Mouse (Mus musculus) gastrocnemius, postnatal 4 days (tissue): ENCODE results near the gene Wdr20. TPM values are rescaled to one million over a fixed set of nuclear protein-coding genes. Genes with fewer than 3 reads are reported as not detected.

Experiments used
- DNase-seq, 2 experiments: peaks; one replicate each; pipeline ENCODE4 v3.0.0; 2021 to 2022; ENCODE audit warnings: low spot score in 2 of 2, mixed read lengths in 2 of 2
- total RNA-seq, 2 experiments: library from RNA; stranded (reverse); gene quantifications; 2 replicates each; pipeline ENCODE4 v1.2.3; 2021

The Wdr20 gene
- total RNA-seq, 2 experiments from 2014 or later, result 24.6 to 34.2 TPM

DNA sequence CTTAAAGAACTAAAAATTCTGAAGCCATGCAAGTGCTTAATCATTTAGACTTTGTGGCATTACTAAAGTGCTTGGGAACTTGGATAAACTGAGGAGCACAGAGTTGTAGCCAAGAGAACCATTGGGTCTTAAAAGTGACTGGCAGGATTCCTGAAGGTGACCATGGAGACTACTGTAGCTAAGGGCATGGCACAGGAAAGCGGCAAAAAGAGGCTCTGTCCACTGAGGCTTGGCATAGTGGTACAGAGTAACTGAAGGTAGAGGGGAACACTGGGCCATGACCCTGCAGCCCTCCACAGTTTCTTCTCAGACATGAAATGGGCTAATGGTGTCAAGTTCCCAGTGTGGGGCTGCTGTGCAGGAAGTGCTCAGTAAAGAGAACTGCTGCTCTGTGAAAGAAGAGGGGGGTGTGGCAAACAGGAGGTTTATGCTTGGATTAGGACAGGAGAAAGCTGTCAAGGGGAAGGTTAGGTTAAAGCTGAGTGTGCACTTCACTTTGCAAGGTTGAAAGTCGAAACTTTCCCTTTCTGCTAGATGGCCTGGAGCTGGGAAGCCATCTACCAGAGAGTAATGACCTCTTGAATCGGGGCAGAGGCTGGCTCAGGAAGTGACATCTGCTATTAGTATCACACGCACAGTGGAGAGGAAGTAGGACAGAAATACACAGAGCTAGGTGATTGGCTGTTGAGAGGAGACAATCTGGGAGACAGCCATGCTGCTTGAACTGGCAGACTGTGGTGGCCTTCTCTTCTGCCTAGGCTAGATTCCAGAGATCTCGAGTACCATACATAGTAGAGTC, 38.1 kb downstream of the Wdr20 start:
- DNase-seq, result no peak

GRCm38 (mm10) chr12:110777853-110778252, 40.1 kb downstream of the Wdr20 start:
- no peak for DNase-seq

- no peak for DNase-seq
Measured at GRCm38 (mm10) chr12:110779296-110779695, 41.6 kb downstream of the Wdr20 start.

- DNase-seq, result no peak
Measured at GRCm38 (mm10) chr12:110781181-110781580, 43.4 kb downstream of the Wdr20 start.

DNA sequence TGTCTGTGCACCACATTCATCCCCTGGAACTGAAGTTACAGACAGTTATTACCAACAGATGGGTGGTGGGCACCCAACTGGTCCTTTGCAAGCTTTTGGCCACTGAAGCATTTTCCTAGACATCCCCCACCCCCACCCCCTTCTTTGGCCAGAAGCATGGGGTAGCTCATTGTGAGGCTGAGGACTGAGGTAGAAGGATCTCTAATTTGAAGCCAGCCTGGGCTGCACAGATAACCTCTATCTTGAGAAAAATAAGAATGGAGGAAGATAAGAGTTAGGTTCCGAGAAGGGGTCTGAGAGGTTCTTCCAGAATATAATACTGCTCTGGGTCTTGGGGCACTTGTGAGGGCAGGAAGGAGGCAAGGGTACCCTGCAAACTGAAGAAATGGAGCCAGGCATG, 44.5 kb downstream of the Wdr20 start:
- no peak for DNase-seq

DNA sequence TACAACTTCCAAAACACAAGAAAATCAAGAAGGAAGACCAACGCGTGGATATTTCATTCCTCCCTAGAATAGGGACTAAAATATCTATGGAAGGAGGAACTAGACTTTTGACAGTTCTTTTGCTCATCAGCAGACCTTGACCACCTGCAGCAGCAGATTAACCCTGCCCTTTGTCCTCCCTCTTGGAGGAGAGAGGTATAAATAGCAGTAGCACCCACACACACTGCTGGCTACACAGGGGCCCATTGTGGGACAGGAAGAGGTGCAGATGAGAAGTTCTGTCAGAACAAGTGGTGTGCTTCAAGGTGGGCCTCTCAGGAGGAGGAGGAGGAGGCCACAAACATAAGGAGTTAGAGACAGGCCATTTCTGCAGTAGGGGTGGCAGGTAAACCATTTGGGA, 46.5 kb downstream of the Wdr20 start:
- no peak for DNase-seq

DNA sequence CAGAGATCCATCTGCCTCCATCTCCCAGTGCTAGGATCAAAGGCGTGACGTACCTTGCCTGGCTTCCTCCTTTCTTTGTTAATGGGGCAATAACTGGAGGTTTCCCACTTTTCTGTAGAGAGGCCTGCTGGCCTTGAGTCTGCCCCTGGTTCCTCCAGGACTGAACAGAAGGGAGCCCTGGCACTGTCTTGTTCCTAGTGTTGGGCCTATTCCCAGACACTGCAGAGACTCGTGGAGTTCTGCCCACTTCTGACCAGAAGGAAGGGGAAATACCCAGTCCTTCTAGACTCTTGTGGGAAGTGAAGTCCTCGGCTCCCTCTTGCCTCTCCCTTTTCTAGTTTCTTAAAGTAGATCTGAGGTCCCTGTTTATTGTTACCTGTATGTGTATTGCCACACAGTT, 48.5 kb downstream of the Wdr20 start:
- DNase-seq, result no peak

DNA sequence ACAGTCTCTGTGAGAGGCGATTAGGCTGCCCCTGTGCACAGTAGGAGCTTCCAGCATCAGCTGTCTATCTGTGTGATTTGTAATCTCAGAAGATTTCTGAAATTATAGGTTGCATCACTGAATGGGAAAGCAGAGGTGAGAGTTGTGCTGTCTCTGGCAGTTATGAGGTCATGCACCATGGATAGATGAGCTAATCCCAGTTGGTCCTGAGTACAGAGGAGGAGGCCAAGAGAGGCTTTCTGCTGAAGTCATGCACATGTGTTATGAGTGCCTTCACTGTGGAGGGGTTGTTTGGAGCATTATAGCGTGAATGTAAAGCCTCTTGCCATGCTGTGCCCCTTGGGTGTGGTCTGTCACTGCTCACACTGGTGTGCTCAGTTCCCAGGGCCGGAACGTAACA, 52.8 kb downstream of the Wdr20 start:
- no peak for DNase-seq

DNA sequence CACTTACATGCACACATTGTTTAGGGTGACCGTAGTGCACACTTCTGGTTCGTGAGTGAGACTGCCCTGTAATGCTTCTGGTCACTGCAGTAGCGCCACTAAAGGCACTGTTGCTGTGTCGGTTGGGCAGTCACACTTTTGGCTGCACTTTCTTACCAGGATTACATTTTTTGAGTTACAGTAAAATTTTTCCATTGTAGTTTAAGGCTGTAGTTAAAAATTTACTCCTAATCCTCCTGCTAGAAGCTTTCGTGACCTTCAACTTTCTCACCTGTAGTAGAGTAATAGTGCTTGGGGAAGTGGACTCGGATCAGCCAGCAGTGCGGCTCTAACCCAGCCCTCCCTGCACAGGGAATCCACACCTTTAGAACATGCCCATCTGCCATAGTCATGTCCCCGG, 53.3 kb downstream of the Wdr20 start:
- no peak for DNase-seq

GRCm38 (mm10) chr12:110795035-110795434, 57.3 kb downstream of the Wdr20 start:
- no peak for DNase-seq

DNA sequence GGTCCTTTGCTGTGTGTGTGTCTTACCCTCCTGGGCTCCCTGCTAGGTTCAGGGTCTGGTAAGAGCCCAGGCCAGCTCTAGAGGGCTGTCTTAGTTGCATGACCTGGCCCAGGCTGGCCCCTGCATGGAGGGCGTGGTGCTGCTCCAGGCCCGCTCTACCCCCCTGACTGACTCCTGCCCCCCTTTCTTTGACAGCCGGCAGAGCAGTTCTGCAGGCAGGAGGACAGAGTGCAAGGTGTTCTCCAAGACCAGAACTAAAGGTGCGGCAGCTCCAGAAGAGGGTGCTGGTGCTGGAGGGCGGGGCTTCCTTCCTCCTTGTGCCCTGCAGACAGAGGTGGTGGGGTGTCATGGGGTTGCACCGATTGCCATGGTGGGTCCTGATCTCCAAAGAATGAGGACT, 59.0 kb downstream of the Wdr20 start:
- no peak for DNase-seq

DNA sequence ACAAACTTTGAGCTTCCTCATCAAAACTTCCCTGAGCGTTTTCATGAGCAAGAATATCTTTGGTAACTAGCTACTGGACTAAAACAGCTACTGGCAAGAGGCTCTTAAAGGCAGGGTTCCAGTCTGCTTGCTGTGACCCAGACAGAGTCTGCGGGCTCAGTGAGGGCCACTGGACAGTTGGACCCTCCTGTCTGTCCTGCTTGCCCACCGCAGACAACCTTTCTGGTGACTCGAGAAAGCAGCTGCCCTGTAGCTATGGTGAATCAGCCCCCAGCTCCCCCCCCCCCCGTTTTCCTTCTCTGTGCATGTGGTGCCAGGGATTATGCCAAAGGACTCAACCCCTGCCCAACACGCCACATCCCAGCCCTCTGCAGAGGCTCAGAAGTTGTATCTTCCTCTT, 59.5 kb downstream of the Wdr20 start:
- no peak for DNase-seq

DNA sequence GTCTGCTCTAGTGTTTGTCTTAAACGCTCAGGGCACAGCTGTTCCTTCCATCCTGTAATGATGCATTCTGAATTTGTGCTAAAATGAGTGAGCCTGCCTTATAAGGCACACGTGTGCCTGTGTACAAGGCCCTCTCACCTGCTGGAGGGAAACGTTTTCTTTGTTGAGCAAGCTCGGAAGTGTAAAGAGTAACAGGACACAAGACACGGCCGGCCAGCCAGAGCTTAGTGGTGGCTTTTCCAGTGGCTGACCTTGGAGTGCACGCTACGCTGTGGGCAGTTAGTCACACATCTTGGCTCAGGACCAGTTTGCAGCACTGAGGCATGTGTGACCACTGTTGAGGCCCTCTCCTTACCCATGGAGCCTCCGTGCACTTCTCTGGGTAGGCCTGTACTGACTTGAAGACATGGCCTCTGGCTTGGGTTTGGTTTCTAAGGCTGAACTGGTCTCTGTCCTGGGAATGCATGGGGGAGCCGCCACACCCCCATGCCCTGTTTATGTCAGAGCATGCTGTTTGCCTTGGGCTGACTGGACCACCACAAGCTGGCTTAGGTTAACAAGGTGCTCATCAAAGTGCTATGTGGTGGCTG, 60.2 kb downstream of the Wdr20 start:
- no peak for DNase-seq

DNA sequence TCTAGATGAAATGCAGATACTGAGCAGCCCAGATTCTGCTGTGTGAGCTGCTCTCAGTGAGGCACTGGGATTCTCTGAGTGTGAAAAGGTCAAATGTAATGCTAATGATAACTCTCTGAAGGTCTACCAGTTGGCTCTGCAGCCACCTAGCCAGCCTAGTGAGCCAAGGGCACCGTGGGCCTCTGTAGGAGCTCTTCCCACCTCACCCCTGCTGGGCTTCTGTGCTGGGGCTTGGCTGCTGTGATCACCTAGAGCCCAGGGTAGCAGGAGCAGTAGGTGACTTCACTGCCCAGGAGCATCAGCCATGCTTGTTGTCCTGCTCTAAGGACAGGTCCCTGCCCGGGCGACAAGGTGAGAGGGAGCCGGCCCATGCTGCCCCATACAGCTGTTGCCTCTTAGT, 61.5 kb downstream of the Wdr20 start:
- no peak for DNase-seq

- no peak for DNase-seq
Measured at GRCm38 (mm10) chr12:110801876-110802464, 64.2 kb downstream of the Wdr20 start.

- no peak for DNase-seq
Measured at GRCm38 (mm10) chr12:110802674-110803297, 65.0 kb downstream of the Wdr20 start.

- DNase-seq, result no peak
Measured at GRCm38 (mm10) chr12:110804261-110804660, 66.5 kb downstream of the Wdr20 start.

- no peak for DNase-seq
Measured at GRCm38 (mm10) chr12:110806301-110806970, 68.7 kb downstream of the Wdr20 start.

GRCm38 (mm10) chr12:110808430-110808829, 70.7 kb downstream of the Wdr20 start:
- DNase-seq, result no peak

DNA sequence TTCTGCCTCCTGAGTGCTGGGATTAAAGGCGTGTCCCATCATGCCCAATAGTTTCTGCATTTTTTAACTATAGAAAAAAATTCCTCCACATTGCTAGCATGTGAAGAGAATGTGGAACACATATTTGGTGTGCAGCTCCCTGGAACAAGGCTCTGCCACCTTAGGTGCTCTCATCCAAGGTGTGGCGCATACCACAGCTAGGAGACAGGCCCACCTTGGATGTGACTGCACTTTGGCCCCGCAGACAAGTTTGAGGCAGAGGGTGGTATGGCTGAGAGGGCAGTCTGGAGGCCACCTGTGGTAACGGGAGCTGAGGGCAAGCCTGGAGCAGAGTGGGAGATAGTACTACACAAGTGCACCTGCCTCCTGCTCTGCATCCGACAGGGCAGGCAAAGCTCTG, 71.1 kb downstream of the Wdr20 start:
- no peak for DNase-seq

- no peak for DNase-seq
Measured at GRCm38 (mm10) chr12:110813132-110813531, 75.4 kb downstream of the Wdr20 start.

DNA sequence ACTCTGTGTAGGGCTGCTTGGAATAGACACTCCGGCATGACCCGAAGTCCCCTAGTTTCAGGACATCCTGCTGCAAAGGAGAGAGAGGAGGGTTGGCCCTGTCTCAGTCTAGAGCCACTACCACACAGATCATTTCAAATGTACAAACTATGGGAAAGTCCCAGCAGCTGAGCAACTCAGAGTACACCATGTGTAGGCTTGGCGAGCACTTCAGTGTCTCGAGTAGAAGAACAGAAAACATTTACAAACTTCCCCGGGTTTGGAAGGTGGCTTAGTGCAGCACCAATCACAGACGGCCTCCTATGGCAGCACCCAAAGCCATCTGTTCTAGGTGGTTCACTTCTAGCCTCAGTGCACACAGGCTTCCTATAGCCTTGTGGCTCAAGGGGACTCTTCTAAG, 75.9 kb downstream of the Wdr20 start:
- no peak for DNase-seq
